Mouse (Mus musculus) lung, adult 2 months (tissue): Measurements from ENCODE around the gene Sh3d21.

Experiments
- CTCF ChIP-seq: fragments of 200-500 bp; IDR thresholded peaks from 2 replicates; pipeline ENCODE4 v1.5.1; 2011; ENCODE audit warnings: mild to moderate bottlenecking, low read length, control low read depth; ENCODE audit not compliant: insufficient read depth
- POLR2A ChIP-seq: fragments of 200-500 bp; IDR thresholded peaks from 2 replicates; pipeline ENCODE4 v1.6.1; 2011; ENCODE audit warnings: low read depth, mild to moderate bottlenecking, control low read depth, low read length, borderline replicate concordance; ENCODE audit errors: extremely low read depth

- TF ChIP-seq POLR2A (no peak), CTCF (peak; percentile 78)
Measured at GRCm38 (mm10) chr4:126156617-126157016, 6.7 kb downstream of the Sh3d21 start.
